Mouse (Mus musculus) left cerebral cortex, postnatal 36 days (tissue): ENCODE results near the gene Gpr119. TPM values are rescaled to one million over a fixed set of nuclear protein-coding genes. Genes with fewer than 3 reads are reported as not detected.

ENCODE experiments used
- DNase-seq, 2 experiments: peaks; one replicate each; pipeline ENCODE4 v3.0.0; 2021 to 2022; ENCODE audit warnings: low spot score in 2 of 2, mixed read lengths in 1 of 2
- intact Hi-C: fragments of 180-260 bp; cut with DNase I; formaldehyde crosslinking; loops from one replicate; pipeline ENCODE4 v1.15.1; 2025
- microRNA-seq: library from miRNA; unstranded; fragments of <30 nt; microRNA quantifications from one replicate; pipeline ENCODE4 v1.2.0, GENCODE M21; 2022
- total RNA-seq, 2 experiments: library from RNA; stranded (reverse); gene quantifications; 2 replicates each; pipeline ENCODE4 v1.2.3; 2021

Gene Gpr119
- total RNA-seq: not detected

DNA sequence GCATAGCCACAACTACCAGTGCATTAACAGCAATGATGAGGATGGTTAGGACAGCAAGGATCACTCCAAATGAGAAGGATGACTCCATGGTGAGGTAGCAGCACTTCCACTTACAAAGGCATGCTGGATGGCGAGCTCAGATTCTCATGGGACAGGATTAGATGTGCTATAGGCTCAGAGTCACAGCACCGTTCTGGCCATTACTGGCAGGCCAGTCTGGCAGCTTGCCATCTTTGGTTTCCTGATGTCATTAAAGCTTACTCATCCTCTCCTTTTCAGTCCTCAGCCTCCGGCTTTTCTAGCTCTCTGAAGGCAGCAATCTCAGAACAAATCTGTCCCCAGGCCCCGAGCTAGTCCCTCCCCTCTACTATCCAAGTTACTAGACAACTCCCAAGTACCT is at the start of gene Gpr119:
Gpr119 (minus strand) TSS at position 308 of the 400 bp plus-strand sequence.
- intact Hi-C loops: no loop called here
- DNase-seq: no peak

DNA sequence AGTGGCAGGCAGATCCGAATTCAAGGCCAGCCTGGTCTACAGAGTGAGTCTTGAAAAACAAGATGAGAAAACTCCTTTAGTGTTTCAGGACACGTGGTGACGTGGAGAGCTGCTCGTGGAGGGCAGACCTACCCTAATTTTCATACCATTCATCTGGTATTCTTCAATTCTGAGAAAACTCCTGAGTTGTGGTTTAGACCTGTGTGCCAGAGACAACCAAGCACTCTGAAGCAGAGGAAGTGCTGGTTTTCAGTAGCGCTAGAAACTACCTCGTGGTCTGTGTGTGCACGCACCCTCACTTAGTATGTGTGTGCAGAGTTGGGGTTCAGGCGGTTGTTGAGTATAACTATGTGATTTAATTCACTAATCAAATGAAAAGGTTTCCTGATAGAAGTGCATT is 38.6 kb upstream of the Gpr119 start:
- no peak for DNase-seq
- intact Hi-C loops: no loop called here

DNA sequence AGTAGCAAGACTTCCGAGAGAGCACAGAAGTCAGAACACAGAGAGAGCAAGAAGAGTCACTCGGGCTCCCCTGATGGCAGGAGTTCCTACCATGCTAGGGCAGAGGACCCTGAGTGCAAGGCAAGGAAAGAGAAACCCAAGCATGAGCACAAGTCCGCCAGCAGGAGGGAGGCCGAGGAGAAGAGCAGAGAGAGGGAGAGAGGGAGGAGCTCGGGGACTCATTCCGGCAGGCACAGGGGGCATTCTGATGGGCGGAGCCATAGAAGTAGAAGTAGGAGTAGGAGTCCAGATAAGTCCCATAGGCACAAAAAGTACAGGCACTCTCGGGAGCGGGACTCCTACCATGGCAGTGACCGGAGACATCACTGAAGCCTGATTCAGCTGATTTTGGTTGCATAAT is 35.4 kb upstream of the Gpr119 start:
- intact Hi-C loops: no loop called here
- no peak for DNase-seq

DNA sequence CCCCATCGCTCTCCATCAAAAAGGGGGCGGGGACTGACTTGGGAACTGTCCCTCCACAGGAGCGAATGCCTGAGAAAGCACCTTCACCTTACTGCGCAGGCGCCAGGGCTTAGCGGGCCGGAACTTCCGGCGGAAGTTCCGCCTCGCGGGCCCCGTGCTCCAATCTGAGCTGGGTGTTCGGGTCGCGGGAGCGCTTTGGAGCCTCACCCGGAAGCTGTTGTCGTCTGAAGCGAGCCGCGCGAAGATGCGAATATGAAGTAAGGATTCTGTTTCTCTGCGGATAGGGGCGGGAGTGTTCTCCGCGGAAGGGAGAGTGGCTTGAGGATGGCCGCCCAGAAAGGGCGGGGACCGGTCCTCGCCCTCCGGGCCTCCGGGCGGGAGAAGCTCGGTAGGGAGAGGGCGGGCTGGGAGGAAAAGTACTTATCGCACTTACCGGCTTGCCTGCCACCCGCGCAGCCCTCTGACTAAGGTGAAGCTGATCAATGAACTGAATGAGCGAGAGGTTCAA is 20.6 kb upstream of the Gpr119 start, which contains the start of gene Rbmx2:
Rbmx2 (plus strand) TSS at position 141 of the 508 bp plus-strand sequence.
- DNase-seq: peak; percentile 85 to 87
- intact Hi-C loops: no loop called here

DNA sequence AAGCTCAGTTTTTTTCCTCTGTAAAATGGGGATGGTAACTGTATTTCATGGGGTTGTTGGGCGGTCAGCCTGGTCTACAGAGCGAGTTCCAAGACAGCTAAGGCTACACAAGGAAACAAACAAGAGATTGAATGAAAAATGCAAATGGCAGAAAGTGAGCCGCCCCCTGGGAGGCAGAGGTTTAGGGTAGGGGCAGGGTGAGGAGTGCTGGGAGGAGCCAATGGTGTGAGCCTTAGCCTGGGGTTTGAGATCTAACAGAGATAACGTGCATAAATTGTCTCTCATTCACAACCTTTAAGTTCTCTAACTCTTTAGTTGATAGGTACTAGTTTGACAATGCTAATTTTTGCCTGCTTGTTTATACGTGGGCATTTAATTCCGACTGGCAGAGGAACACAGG is 20.2 kb upstream of the Gpr119 start:
- no peak for DNase-seq
- intact Hi-C loops: no loop called here

DNA sequence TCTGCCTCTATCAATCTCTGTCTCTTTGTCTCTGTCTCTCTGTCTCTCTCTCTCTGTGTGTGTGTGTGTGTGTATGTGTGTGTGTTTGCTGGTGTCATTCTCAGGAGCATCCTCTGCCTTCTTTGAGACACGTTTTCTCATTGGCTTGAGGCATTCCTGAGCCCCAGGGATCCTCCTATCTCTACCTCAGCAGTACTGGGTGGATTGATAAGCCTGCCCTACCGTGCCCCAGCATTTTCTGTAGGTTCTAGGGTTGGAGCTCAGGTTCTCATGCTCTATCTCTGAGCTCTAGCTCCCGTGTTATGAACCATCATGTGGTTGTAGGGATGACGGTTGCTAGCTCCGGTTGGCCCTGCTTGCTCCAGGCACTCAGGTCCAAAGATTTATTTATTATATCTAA is 9.6 kb upstream of the Gpr119 start:
- intact Hi-C loops: loop anchor here (10.0 kb wide), 1 partner anchor 621 kb away; no protein-coding TSS in a partner anchor

DNA sequence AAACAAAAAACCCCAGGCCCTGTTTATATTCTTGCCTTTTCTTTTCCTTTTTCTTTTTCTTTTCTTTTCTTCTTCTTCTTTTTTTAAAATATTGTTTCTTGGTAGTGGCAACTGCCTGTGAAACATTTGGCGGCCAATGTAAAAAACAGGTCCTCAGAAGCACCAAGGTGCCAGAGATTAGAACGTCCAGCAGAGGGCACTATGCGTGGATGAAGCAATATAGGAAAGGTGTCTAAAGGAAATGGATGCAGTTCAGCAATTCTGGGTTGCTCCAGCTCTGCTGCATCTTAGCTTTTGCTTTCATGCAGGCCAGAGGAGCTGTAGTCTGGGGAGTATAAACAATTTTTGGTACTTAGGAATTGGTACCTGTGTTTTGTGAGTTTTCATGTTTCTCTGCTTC is 9.2 kb upstream of the Gpr119 start:
- intact Hi-C loops: loop anchor here (10.0 kb wide), 1 partner anchor 621 kb away; no protein-coding TSS in a partner anchor
- DNase-seq: peak; percentile 8 to 35

More for the DNA sequence above, 9.6 kb upstream of the Gpr119 start:
- DNase-seq: no peak

DNA sequence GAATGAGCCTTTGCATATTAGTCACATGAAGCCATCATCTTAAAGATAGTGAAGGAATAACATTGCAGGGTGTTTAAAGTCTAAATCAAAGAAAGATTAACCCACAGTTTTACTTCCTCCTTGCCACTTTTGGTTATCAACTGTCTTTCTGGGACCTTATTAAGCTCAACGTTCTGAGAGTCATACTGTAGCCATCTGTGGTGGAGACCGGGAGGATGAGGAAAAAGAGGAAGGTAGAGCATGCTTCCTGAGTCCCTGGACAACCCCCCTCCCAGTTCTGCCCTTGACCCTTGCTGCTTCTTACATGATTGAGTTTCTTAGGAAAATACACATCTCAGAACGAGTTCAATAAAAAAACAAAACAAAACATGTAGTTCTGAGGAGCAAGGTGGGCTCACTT is 2.6 kb downstream of the Gpr119 start:
- no peak for DNase-seq
- intact Hi-C loops: no loop called here

DNA sequence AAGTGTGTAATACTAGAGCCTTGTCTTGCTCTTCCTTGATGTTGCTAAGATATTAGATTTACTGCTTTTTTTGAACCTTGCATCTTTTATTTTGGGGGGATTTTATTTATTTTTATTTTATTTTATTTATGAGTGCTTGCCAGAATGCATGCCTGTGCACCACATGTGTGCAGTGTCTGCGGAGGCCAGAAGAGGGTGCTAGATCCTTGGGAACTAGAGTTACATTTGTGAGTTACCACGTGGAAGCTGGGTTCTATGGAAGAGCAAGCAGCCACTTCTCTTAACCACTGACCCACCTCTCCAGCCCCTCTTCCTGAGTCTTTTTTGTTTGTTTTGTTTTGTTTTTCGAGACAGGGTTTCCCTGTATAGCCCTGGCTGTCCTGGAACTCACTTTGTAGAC is 4.7 kb downstream of the Gpr119 start:
- DNase-seq: no peak
- intact Hi-C loops: no loop called here

DNA sequence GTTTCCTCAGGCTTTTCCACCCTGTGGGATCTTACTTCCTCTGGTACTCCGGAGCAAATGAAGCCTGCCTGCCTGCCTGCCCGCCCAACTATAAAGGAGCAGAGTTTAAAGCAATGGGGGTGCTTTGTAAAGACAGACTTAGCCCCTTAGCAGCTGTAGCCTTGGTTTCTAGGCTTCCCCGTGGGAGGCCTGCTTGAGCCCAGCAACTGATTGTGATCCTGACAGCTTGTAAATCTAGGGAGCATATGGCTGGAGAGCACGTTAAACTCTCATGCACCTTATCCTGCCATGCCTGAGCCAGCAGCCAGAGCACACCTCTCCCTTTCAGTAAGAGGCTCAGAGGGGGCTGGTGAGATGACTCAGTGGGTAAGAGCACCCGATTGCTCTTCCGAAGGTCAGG is 7.5 kb downstream of the Gpr119 start:
- intact Hi-C loops: no loop called here
- DNase-seq: no peak

DNA sequence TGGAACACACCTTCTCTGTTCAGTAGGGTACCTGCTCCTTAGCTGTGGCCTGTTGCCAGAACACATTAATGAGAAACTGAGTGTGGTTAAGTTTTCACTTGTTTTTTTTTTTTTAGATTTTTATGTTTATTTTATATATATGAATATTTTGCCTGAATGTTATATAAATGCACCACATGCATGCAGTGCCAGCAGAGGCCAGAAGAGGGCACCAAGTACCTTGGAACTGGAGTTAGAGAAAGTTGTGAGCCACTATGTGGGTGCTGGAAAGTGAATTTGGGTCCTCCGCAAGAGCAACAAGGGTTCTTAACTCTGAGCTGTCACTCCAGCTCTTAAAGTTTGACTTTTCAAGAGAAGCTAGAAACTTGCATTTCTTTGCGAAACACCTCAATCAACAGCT is 30.2 kb downstream of the Gpr119 start:
- intact Hi-C loops: no loop called here
- DNase-seq: peak; percentile 8 to 12

DNA sequence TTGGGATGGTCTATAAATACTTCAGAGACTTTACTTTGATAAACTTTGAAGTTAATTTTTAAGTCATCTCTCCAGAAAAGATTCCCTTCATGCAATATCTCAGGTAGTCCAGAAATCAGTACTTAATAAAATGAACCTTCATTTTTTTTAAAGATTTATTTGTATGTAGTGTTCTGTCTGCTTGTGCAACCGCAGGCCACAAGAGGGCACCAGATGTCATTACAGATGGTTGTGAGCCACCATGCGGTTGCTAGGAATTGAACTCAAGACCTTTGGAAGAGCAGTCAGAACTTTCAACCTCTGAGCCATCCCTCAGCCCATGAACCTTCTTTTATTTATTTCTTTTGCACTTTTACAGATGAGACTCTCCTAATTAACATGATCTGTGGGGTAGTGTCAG is 37.2 kb downstream of the Gpr119 start:
- no peak for DNase-seq
- intact Hi-C loops: no loop called here

DNA sequence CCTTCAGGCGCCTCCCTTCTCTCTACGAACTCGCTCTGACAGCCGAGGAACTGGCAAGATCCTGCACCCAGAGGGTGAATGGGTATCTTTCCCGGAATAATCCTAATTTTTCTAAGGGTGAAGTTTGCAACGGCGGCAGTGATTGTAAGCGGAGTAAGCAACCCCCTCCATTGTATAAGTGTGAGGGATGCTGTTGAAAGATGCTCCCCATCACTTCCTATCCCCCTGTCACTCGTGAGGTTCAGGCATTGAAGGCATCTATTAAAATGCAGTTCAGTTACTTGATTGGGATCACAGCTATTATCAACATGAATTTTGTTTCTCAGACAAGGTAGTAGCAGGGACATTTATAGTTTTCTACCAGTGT is 50.2 kb downstream of the Gpr119 start:
- no peak for DNase-seq
- intact Hi-C loops: no loop called here

DNA sequence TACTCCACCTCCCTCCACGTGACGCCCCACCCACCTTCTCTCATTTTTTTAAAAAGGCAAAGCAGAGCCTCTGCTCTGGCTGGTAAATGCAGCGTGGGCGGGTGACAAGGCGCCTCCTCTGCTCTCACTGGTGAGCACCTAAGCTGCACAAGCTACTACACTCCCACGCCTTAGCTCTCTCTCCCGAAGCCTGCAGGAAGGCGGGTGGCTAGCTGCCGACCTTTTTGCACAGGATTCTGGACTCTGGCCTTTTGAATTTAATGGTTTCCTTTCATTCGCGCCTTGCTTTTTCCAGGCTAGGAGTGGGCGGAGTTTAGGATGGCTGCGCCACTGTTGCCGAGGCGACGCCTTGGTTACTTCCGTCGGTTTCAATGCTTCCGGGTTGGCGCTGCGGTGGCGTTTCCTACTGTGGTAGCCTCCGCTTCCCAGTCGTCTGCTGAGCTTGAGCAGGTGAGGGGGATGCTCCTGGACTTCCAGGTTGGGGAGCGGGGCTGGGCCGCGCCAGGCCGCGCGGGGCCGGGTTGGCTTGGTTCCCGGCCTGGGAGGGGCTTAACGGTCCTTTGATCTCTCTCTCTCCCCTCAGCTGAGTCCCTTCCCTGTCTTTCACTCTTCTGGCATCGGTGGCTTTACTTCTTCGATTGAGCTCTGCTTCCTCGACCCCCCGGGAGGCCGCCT is 50.8 kb downstream of the Gpr119 start, which contains the start of gene Slc25a14:
Slc25a14 (plus strand) TSS at position 35 of the 675 bp plus-strand sequence.
- intact Hi-C loops: loop anchor here (1.0 kb wide), 1 partner anchor 29 kb away; the partner anchor contains the start of gene Zfp280c
- DNase-seq: peak; percentile 78 to 82

DNA sequence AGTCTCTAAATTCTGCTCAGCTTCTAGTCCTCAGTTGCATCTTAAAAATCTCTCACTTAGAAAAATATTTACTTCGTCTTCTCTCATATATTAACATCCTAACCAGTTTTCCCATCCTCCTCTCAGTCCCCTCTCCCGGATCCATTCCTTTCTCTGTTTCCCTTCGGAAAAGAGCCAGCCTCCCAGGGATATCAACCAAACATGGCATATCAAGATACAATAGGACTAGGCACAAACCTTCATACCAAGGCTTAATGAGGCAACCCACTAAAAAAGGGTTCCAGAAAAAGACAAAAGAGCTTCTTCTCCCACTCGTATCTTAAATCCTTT is 51.3 kb downstream of the Gpr119 start:
- DNase-seq: no peak
- intact Hi-C loops: loop anchor here (1.0 kb wide), 1 partner anchor 29 kb away; the partner anchor contains the start of gene Zfp280c

Small RNA genes within 50 kb of the gene (microRNA-seq; reads per million reads assigned to microRNA genes)
- gene Gm27828: not detected

Other genes with a start within 250 kb of the Gpr119 start
- gene Elf4, start 211.3 kb downstream of the Gpr119 start, total RNA-seq: 1 to 10 TPM in 1 of 2 experiments, under 1 TPM in 1; 0.99 to 1.1 TPM
- 10 to 100 TPM; 27.9 to 32.0 TPM for gene Aifm1, start 160.9 kb downstream of the Gpr119 start, total RNA-seq
- gene Rab33a, start 155.2 kb downstream of the Gpr119 start, total RNA-seq: 10 to 100 TPM; 38.6 to 41.3 TPM
- gene Zfp280c, start 80.0 kb downstream of the Gpr119 start, total RNA-seq: 10 to 100 TPM; 19.8 to 23.4 TPM
- 10 to 100 TPM; 60.8 to 64.0 TPM for gene Slc25a14, start 51.1 kb downstream of the Gpr119 start, total RNA-seq
- gene Rbmx2, start 20.5 kb upstream of the Gpr119 start, total RNA-seq: 1 to 10 TPM; 5.0 to 5.3 TPM
- not detected for gene Gm595, start 203.2 kb upstream of the Gpr119 start, total RNA-seq